Mouse (Mus musculus) layer of hippocampus, postnatal 14 days (tissue): ENCODE results near the gene Gata2. TPM values are rescaled to one million over a fixed set of nuclear protein-coding genes. Genes with fewer than 3 reads are reported as not detected.

Experiments used
- DNase-seq, 2 experiments: peaks; one replicate each; pipeline ENCODE4 v3.0.0; 2021 to 2022; ENCODE audit warnings: low spot score in 2 of 2, mixed read lengths in 1 of 2
- total RNA-seq, 2 experiments: library from RNA; stranded (reverse); gene quantifications; 2 replicates each; pipeline ENCODE4 v1.2.3; 2021

Gata2 gene
- total RNA-seq, 2 experiments from 2014 or later = 7.0 to 7.6 TPM

- no peak for DNase-seq
These were observed 12.9 kb downstream of the Gata2 start for GRCm38 (mm10) chr6:88206566-88206965.

- no peak for DNase-seq
These were observed 13.8 kb downstream of the Gata2 start for GRCm38 (mm10) chr6:88207403-88208033.

- DNase-seq = no peak
These were observed 14.6 kb downstream of the Gata2 start for GRCm38 (mm10) chr6:88208321-88208720.

- DNase-seq = no peak
These were observed 15.8 kb downstream of the Gata2 start for GRCm38 (mm10) chr6:88209453-88209852.

- DNase-seq = no peak
These were observed 16.5 kb downstream of the Gata2 start for GRCm38 (mm10) chr6:88210182-88210581.

GRCm38 (mm10) chr6:88215797-88216196, 22.1 kb downstream of the Gata2 start:
- DNase-seq = no peak

- no peak for DNase-seq
These were observed 22.5 kb downstream of the Gata2 start for GRCm38 (mm10) chr6:88216199-88216598.

- no peak for DNase-seq
These were observed 25.4 kb downstream of the Gata2 start for GRCm38 (mm10) chr6:88219094-88219493.

- no peak for DNase-seq
These were observed 28.3 kb downstream of the Gata2 start, which contains the start of gene Dnajb8 for GRCm38 (mm10) chr6:88221968-88222367. Gene Dnajb8, plus strand, starts transcription at chr6:88222268.

- no peak for DNase-seq
These were observed 32.9 kb downstream of the Gata2 start for GRCm38 (mm10) chr6:88226570-88226994.

- DNase-seq = no peak
These were observed 33.8 kb downstream of the Gata2 start for GRCm38 (mm10) chr6:88227537-88227936.

- DNase-seq = no peak
These were observed 35.5 kb downstream of the Gata2 start for GRCm38 (mm10) chr6:88229221-88229620.

- DNase-seq = no peak
These were observed 38.1 kb downstream of the Gata2 start for GRCm38 (mm10) chr6:88231821-88232220.

- DNase-seq = no peak
These were observed 38.5 kb downstream of the Gata2 start for GRCm38 (mm10) chr6:88232221-88232620.

- no peak for DNase-seq
These were observed 40.3 kb downstream of the Gata2 start for GRCm38 (mm10) chr6:88233996-88234395.

GRCm38 (mm10) chr6:88235461-88235860, 41.8 kb downstream of the Gata2 start:
- no peak for DNase-seq

- no peak for DNase-seq
These were observed 42.3 kb downstream of the Gata2 start for GRCm38 (mm10) chr6:88235983-88236382.

GRCm38 (mm10) chr6:88236513-88236912, 42.8 kb downstream of the Gata2 start:
- DNase-seq = no peak

- peak; percentile 28 to 40 for DNase-seq
These were observed 48.9 kb downstream of the Gata2 start for GRCm38 (mm10) chr6:88242604-88243003.

- no peak for DNase-seq
These were observed 55.5 kb downstream of the Gata2 start for GRCm38 (mm10) chr6:88249231-88249630.

GRCm38 (mm10) chr6:88251396-88251795, 57.7 kb downstream of the Gata2 start:
- DNase-seq = no peak

- DNase-seq = no peak
These were observed 58.2 kb downstream of the Gata2 start for GRCm38 (mm10) chr6:88251798-88252478.

GRCm38 (mm10) chr6:88254082-88254481, 60.4 kb downstream of the Gata2 start:
- DNase-seq = no peak
